Mouse (Mus musculus): Measurements from ENCODE around the gene Olfr606.
"Not testable (repeated sequence)": the region's sequence is repeated elsewhere in the genome, so short reads cannot be mapped to it uniquely, and the experiment has no call there.

Olfr606 gene

DNA sequence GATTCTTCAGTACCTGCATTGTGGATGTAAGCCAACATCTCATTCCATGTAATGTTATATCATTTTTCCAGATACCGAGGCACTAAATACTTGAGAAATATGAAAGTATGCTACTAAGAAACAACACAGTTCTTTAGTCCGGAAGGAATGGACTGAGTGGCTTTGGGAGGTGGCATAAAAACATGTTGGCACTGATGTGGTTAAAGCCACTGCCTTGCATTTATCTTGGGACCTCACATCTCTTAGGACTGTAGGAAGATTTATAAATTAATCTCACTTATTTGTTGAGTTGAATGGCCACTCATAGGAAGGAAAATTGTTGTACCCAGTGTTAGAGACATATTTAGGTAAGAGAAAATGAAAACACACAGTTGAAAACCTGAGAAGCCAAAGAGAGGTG is at the start of gene Olfr606:
Gene Olfr606, plus strand, starts transcription at position 301 of the 400 bp plus-strand sequence.
- no peak for DNase-seq

DNA sequence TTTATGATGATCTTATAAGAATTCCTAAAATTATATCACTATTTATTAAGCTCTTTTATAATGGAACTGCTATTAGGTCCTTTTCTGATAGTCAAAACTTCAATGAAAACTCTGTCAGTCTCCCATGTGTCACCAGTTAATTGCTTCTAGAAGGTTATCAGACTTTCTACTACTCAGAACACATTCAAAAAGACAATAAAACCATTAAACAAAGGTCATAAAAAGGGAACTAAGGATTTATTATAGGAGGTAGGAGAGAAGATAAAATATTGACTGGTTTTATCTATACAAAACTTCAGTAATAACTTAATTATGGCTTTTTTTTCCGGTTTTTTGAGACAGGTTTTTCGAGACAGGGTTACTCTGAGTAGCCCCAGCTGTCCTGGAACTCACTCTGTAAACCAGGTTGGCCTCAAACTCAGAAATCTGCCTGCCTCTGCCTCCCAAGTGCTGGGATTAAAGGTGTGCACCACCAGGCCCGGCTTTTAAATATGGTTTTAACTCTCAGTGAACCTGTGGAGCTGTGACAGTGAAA is 42.3 kb upstream of the Olfr606 start:
- not testable (repeated sequence) for DNase-seq

DNA sequence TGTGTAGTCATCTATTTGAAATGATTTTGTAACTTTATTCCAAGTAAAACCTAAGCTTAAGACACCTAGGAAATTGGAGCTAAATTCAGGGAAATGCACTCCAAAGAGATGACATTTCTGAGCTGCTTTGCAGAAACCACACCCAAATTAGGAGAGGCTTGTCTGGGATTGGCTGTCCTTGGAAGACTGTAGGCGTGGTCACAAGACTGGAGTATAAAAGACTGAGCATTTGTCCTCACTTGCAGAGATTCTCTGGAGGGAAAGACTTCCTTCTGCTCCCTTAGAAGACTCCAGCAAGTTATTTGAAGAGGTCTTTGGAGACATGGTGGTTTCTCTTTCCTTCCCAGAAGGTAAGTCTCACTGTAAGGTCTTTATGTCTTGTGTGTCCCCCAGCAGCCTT is 34.1 kb upstream of the Olfr606 start, which contains the start of gene Usp17lc:
Gene Usp17lc, plus strand, starts transcription at position 301 of the 400 bp plus-strand sequence.
- DNase-seq = not testable (repeated sequence)

DNA sequence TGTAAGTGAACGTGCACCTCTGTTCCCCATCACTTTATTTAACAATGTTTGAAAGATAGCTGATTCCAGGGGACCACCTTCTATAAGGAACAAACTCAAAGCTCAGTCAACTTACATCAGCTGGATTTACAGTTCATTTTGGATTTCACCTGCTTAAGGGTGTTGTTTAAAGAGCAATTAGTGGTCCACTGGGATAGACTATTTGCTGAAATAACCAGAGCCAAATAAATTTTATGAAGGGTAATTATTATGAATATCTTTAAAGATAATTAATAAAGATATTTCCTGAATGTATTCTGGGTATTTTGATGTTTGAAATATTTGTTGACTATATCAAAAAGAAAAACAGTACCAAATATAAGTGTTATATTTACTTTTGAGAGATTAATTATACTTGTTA is 3.5 kb upstream of the Olfr606 start, which contains the start of gene Olfr605:
Gene Olfr605, minus strand, starts transcription at position 101 of the 400 bp plus-strand sequence.
- DNase-seq = no peak

DNA sequence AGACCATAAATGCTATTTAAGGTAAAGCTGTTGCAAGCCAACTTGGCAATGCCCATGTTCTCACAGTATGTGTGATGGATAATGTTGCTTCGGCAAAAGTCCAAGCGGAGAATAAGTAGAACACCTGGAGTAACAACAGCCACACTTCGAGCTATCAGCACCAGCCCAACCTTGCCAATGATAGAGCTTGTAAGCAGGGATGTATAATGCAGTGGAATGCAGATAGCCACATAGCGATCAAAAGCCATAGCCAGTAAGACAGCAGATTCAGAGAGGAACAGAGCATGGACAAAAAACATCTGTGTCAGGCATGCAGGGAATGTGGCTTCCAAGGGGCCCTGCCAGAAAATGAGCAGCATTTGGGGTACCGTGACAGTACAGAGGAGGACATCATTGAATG is 11.7 kb downstream of the Olfr606 start:
- no peak for DNase-seq

DNA sequence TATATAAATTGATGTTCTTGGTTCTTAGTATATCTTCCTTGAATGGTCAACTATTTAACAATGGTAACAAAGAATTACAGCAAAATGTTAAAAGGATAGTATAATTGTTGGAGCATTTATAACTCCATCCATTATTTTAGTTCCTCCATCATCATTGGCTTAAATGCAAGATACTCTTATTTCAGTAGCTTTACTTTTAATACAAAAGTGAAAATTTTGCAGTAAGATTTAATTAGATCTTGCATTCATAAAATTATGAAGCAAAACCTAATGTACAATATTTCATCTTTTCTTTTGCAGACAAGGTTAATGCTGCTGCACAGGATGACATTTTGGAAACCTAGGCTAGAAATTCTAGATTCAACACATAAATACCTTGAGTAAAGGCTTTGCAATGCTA is 20.7 kb downstream of the Olfr606 start, which contains the start of gene Olfr608:
Gene Olfr608, plus strand, starts transcription at position 301 of the 400 bp plus-strand sequence.
- DNase-seq = no peak

DNA sequence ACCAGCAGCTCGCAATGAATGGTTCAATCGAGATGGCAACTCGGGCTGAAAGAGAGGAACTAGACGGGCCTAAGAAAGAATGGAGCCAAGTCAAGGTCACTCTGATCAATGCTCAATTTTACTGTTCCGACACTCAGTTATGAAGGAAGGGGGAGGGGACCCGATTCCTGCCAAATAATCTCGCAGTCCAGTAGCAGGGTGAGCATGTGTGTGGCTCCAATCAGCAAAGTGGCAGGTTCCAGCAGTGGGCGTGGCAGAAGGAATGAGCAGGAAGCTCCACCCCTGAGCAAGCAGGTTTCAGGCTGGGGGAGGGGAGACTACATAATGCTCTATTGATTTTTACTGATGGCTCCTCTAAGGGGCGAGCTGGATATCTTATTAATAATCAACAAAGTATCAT is 28.3 kb downstream of the Olfr606 start:
- DNase-seq = not testable (repeated sequence)

DNA sequence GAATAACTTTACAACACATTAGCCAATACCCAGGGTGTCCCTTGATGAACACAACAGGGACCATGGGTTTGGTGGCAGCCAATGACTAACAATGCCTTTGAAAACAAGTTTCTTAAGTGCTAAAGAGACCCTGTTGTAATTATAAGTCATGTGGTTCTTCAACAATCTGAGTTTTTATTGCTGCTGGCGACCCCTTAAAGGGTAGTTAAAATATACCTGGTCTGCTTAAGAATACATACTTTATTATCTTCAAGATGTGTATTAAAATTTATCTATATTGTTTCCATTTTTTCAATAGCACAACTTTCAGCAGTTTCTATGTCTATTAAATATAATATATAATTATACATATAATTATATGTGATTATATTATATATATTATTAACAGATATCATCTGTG is 49.1 kb downstream of the Olfr606 start, which contains the start of gene Olfr609:
Gene Olfr609, minus strand, starts transcription at position 101 of the 400 bp plus-strand sequence.
- no peak for DNase-seq

Data from cerebellum, adult 8-10 months (tissue).